Mouse (Mus musculus): ENCODE results near the gene Nat8f6. TPM values are rescaled to one million over a fixed set of nuclear protein-coding genes. Genes with fewer than 3 reads are reported as not detected.

The Nat8f6 gene
- polyA plus RNA-seq, 1 experiment from 2014 or later: not detected

DNA sequence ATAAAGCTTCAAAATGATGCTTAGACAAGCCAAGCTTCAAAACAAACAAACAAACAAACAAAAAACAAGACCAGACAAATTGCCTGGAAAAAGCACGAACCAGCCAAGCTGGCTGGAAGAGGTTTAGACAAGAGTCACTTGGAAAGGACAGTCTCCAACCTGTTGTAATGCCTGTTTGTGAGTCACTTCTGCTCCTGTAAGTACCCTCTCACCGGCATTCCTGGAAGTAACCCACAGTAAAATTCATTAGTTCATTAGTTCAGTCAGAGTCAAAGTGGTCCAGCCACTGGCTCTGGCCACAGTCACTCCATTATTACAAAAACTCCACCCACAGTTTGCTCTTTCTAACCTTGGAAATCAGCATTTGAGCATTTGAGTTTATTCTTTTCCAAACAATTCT, 43.1 kb upstream of the Nat8f6 start:
- TF ChIP-seq CTCF (IDR thresholded peaks at IDR 0.05; ENCODE audit: low read depth) (no peak), EP300 (IDR thresholded peaks at IDR 0.05; ENCODE audit: low read depth) (no peak)
- 74% methylated on average over 2 of the region's 2 CpGs for WGBS (ENCODE audit: insufficient replicate concordance)
- no peaks in the 10 kb centered on the region for H3K27me3 ChIP-seq (ENCODE audit: insufficient read depth, low read length)
- no peak overlapping the region for H3K4me3 ChIP-seq (ENCODE audit: low read depth, low read length)
- no peak overlapping the region for H3K27ac ChIP-seq (ENCODE audit: low read depth)
- no peak for ATAC-seq
- no peak overlapping the region for H3K9ac ChIP-seq (replicated peaks)
- DNase-seq: no peak
- H3K36me3 ChIP-seq (replicated peaks; ENCODE audit: insufficient read depth, low read length): no peaks in the 10 kb centered on the region
- H3K9me3 ChIP-seq (ENCODE audit: low read length): no peaks in the 10 kb centered on the region
- H3K4me2 ChIP-seq (ENCODE audit: low read depth, low read length): no peak overlapping the region
- H3K4me1 ChIP-seq (ENCODE audit: insufficient read depth): no peaks in the 10 kb centered on the region

DNA sequence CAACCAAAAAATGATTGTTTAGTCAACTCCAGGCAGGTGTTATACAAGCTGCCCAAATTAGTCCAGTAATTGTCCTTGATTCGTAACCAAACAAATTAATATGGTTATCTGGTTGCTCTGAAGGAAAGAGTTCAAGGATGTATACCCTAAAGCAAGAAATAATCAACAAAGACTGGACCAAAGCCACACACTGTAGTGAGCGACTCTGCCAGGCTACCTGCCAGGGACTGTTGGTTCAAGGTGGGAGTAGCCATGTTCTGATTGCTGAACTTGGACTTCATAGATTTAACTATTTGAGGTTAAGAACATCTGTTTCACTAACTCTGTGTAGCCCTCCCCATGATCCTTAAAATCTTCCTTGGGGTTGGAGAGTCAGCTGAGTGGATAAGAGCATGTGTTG, 42.4 kb upstream of the Nat8f6 start:
- no peak for ATAC-seq
- Histone ChIP-seq H3K27me3 (ENCODE audit: insufficient read depth, low read length) (no peaks in the 10 kb centered on the region), H3K9me3 (ENCODE audit: low read length) (no peaks in the 10 kb centered on the region), H3K9ac (replicated peaks) (no peak overlapping the region), H3K4me3 (ENCODE audit: low read depth, low read length) (no peak overlapping the region), H3K4me2 (ENCODE audit: low read depth, low read length) (no peak overlapping the region), H3K27ac (ENCODE audit: low read depth) (no peak overlapping the region), H3K4me1 (ENCODE audit: insufficient read depth) (no peaks in the 10 kb centered on the region), H3K36me3 (replicated peaks; ENCODE audit: insufficient read depth, low read length) (no peaks in the 10 kb centered on the region)
- TF ChIP-seq EP300 (IDR thresholded peaks at IDR 0.05; ENCODE audit: low read depth): no peak
- no peak for TF ChIP-seq CTCF (IDR thresholded peaks at IDR 0.05; ENCODE audit: low read depth)
- 61% methylated on average over 2 of the region's 2 CpGs for WGBS (ENCODE audit: insufficient replicate concordance)
- DNase-seq: no peak

DNA sequence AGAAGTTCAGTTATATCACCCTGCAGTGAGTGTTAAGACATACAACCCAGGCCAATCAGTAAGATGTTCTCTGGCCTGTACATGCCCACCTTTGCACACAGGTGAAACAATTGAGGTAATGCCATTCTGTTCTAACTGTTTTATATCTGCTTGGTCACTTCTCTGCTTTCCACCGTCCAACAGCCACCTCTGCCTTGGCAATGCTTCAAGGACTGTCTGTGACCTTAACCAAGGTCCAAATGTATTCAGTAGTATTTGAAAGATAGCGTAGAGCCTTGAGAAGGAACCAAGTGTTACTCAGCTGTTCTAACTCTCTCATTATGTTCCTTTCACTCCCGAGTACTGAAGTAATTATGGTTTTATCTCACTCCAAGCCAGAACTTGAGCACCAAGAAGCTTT, 41.8 kb upstream of the Nat8f6 start:
- no peak overlapping the region for H3K9ac ChIP-seq (replicated peaks)
- H3K4me1 ChIP-seq (ENCODE audit: insufficient read depth): no peaks in the 10 kb centered on the region
- DNase-seq: no peak
- TF ChIP-seq CTCF (IDR thresholded peaks at IDR 0.05; ENCODE audit: low read depth) (no peak), EP300 (IDR thresholded peaks at IDR 0.05; ENCODE audit: low read depth) (no peak)
- H3K36me3 ChIP-seq (replicated peaks; ENCODE audit: insufficient read depth, low read length): no peaks in the 10 kb centered on the region
- H3K9me3 ChIP-seq (ENCODE audit: low read length): no peaks in the 10 kb centered on the region
- 61% methylated on average over 3 of the region's 3 CpGs for WGBS (ENCODE audit: insufficient replicate concordance)
- no peaks in the 10 kb centered on the region for H3K27me3 ChIP-seq (ENCODE audit: insufficient read depth, low read length)
- no peak overlapping the region for H3K27ac ChIP-seq (ENCODE audit: low read depth)
- H3K4me3 ChIP-seq (ENCODE audit: low read depth, low read length): no peak overlapping the region
- H3K4me2 ChIP-seq (ENCODE audit: low read depth, low read length): no peak overlapping the region
- ATAC-seq: no peak

DNA sequence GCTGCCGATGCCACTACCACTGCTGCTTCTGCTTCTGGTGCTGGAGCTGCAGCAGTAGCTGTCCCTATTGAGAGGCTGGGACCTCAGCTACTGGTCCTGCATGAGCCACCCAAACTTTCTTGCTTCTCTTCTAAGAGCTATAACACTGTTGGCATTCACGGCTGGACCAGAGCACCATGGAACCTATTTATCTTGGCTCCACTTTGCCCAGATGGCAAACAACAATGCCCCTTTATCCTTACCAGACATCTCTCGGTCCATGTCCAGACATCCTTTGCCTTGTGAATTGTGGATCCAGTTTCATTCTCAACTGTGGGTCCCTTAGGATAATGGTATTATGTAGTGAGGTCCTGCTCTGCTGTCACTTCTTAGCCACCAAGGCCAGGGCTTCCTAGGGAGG, 40.5 kb upstream of the Nat8f6 start:
- DNase-seq (no peak), ATAC-seq (no peak)
- TF ChIP-seq CTCF (IDR thresholded peaks at IDR 0.05; ENCODE audit: low read depth) (no peak), EP300 (IDR thresholded peaks at IDR 0.05; ENCODE audit: low read depth) (no peak)
- 78% methylated on average over 3 of the region's 3 CpGs for WGBS (ENCODE audit: insufficient replicate concordance)
- no peaks in the 10 kb centered on the region for H3K9me3 ChIP-seq (ENCODE audit: low read length)
- no peaks in the 10 kb centered on the region for H3K27me3 ChIP-seq (ENCODE audit: insufficient read depth, low read length)
- no peak overlapping the region for H3K4me3 ChIP-seq (ENCODE audit: low read depth, low read length)
- H3K4me2 ChIP-seq (ENCODE audit: low read depth, low read length): no peak overlapping the region
- no peaks in the 10 kb centered on the region for H3K4me1 ChIP-seq (ENCODE audit: insufficient read depth)
- no peaks in the 10 kb centered on the region for H3K36me3 ChIP-seq (replicated peaks; ENCODE audit: insufficient read depth, low read length)
- no peak overlapping the region for H3K9ac ChIP-seq (replicated peaks)
- H3K27ac ChIP-seq (ENCODE audit: low read depth): no peak overlapping the region

DNA sequence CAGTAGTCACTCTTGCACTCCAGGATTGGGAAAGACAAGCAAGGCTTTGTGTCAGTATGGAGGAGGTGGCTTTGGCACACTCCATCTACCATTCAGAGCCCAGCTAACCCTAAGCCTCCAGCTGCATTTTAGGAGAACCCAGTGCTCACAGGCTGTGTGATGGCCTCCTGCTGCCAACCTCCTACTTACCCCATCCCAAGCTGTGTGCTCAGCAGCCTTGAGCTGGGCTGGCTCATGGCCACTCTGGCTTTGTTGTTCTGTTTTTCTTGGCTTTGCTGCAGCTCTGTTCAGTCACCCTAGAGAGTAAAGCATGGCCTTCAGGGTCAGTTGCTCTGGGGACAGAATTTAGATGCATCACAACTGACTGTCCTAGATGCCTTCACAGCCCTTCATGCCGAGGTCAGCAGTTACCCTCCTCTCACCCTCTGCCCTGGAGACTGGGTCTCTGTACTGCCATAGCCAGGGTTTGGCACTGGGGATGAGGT, 35.5 kb upstream of the Nat8f6 start:
- no peaks in the 10 kb centered on the region for H3K9me3 ChIP-seq (ENCODE audit: low read length)
- TF ChIP-seq CTCF (IDR thresholded peaks at IDR 0.05; ENCODE audit: low read depth) (no peak), EP300 (IDR thresholded peaks at IDR 0.05; ENCODE audit: low read depth) (no peak)
- no peaks in the 10 kb centered on the region for H3K27me3 ChIP-seq (ENCODE audit: insufficient read depth, low read length)
- DNase-seq (peak; percentile 32), ATAC-seq (peak; percentile 94)
- no peaks in the 10 kb centered on the region for H3K36me3 ChIP-seq (replicated peaks; ENCODE audit: insufficient read depth, low read length)
- peaks cover 3% of the 10 kb centered on the region; the same call in 1 of the 2 replicates for H3K4me1 ChIP-seq (ENCODE audit: insufficient read depth)
- WGBS (ENCODE audit: insufficient replicate concordance): 67% methylated on average over 1 of the region's 1 CpGs
- no peak overlapping the region for H3K4me2 ChIP-seq (ENCODE audit: low read depth, low read length)
- no peak overlapping the region for H3K4me3 ChIP-seq (ENCODE audit: low read depth, low read length)
- H3K9ac ChIP-seq (replicated peaks): no peak overlapping the region
- peak overlapping the region; percentile 71 for H3K27ac ChIP-seq (ENCODE audit: low read depth)

DNA sequence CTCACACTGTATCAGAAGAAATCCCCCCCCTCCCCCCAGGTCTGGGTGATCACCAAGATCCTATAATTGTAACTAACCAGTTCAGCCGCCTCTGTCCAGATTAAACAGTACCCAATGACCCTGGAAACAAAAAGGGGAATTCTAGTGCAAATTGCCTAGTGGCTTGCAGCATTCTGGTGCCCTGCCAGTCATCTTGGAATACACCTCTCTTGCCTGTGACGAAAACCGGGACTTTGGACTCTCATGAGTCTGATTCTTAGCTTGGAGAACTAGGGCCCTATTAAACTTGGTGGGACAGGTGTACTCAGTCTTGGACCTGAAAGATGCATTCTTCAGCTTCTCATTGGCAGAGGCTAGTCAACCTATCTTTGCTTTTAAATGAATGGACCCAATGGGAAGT, 32.7 kb upstream of the Nat8f6 start:
- TF ChIP-seq EP300 (IDR thresholded peaks at IDR 0.05; ENCODE audit: low read depth): 0 out of 2 replicates have a peak, but pooled peaks have one; percentile 13
- TF ChIP-seq CTCF (IDR thresholded peaks at IDR 0.05; ENCODE audit: low read depth): no peak
- H3K27ac ChIP-seq (ENCODE audit: low read depth): no peak overlapping the region
- no peak overlapping the region for H3K9ac ChIP-seq (replicated peaks)
- no peaks in the 10 kb centered on the region for H3K36me3 ChIP-seq (replicated peaks; ENCODE audit: insufficient read depth, low read length)
- WGBS (ENCODE audit: insufficient replicate concordance): 65% methylated on average over 3 of the region's 3 CpGs
- no peak overlapping the region for H3K4me2 ChIP-seq (ENCODE audit: low read depth, low read length)
- no peak overlapping the region for H3K4me3 ChIP-seq (ENCODE audit: low read depth, low read length)
- ATAC-seq (no peak), DNase-seq (peak; percentile 26)
- H3K27me3 ChIP-seq (ENCODE audit: insufficient read depth, low read length): no peaks in the 10 kb centered on the region
- H3K4me1 ChIP-seq (ENCODE audit: insufficient read depth): peaks cover 11% of the 10 kb centered on the region; the same call in 1 of the 2 replicates
- no peaks in the 10 kb centered on the region for H3K9me3 ChIP-seq (ENCODE audit: low read length)

All from liver, postnatal 0 days (tissue).